Mouse (Mus musculus) lung, postnatal 25 days (tissue): ENCODE measurements around the gene Tiam1.

ENCODE experiments used
- DNase-seq: peaks from one replicate; pipeline ENCODE4 v3.0.0; 2022; ENCODE audit warnings: low spot score

Gene Tiam1

GRCm38 (mm10) chr16:90143416-90143759 lies 181 bp downstream of the Tiam1 start:
- no peak for DNase-seq

- no peak for DNase-seq
These were observed 774 bp downstream of the Tiam1 start for GRCm38 (mm10) chr16:90142574-90143415.

GRCm38 (mm10) chr16:90142247-90142573 lies 1.4 kb downstream of the Tiam1 start:
- DNase-seq, result no peak

GRCm38 (mm10) chr16:90141556-90141955 lies 2.0 kb downstream of the Tiam1 start:
- DNase-seq, result no peak

GRCm38 (mm10) chr16:90140571-90140970 lies 3.0 kb downstream of the Tiam1 start:
- DNase-seq, result no peak

GRCm38 (mm10) chr16:90139696-90140095 lies 3.9 kb downstream of the Tiam1 start:
- DNase-seq, result no peak

- no peak for DNase-seq
These were observed 5.4 kb downstream of the Tiam1 start for GRCm38 (mm10) chr16:90138151-90138550.

- no peak for DNase-seq
These were observed 6.4 kb downstream of the Tiam1 start for GRCm38 (mm10) chr16:90137175-90137574.

- no peak for DNase-seq
These were observed 8.0 kb downstream of the Tiam1 start for GRCm38 (mm10) chr16:90135580-90135979.

- no peak for DNase-seq
These were observed 9.2 kb downstream of the Tiam1 start for GRCm38 (mm10) chr16:90134351-90134750.

GRCm38 (mm10) chr16:90132816-90133215 lies 10.8 kb downstream of the Tiam1 start:
- DNase-seq, result no peak

- no peak for DNase-seq
These were observed 11.2 kb downstream of the Tiam1 start for GRCm38 (mm10) chr16:90132331-90132730.

GRCm38 (mm10) chr16:90128817-90129587 lies 14.6 kb downstream of the Tiam1 start:
- no peak for DNase-seq

GRCm38 (mm10) chr16:90128361-90128760 lies 15.2 kb downstream of the Tiam1 start:
- no peak for DNase-seq

- no peak for DNase-seq
These were observed 18.0 kb downstream of the Tiam1 start for GRCm38 (mm10) chr16:90125318-90126314.

GRCm38 (mm10) chr16:90123091-90123490 lies 20.5 kb downstream of the Tiam1 start:
- no peak for DNase-seq

- DNase-seq, result no peak
These were observed 21.1 kb downstream of the Tiam1 start for GRCm38 (mm10) chr16:90122439-90122838.

GRCm38 (mm10) chr16:90121799-90122198 lies 21.8 kb downstream of the Tiam1 start:
- DNase-seq, result no peak

GRCm38 (mm10) chr16:90119969-90120368 lies 23.6 kb downstream of the Tiam1 start:
- no peak for DNase-seq

- no peak for DNase-seq
These were observed 26.9 kb downstream of the Tiam1 start for GRCm38 (mm10) chr16:90116637-90117182.

GRCm38 (mm10) chr16:90112577-90113155 lies 30.9 kb downstream of the Tiam1 start:
- DNase-seq, result peak; percentile 34

GRCm38 (mm10) chr16:90109500-90109899 lies 34.1 kb downstream of the Tiam1 start:
- DNase-seq, result no peak
